Mouse (Mus musculus): ENCODE results near the gene Cd79a.

Gene Cd79a

GRCm38 (mm10) chr7:24919728-24920127 is 22.5 kb downstream of the Cd79a start:
- no peak for DNase-seq (ENCODE audit: low spot score)

- DNase-seq (ENCODE audit: low spot score): no peak
Observed at GRCm38 (mm10) chr7:24930475-24930874, 33.3 kb downstream of the Cd79a start.

GRCm38 (mm10) chr7:24931651-24932050 is 34.5 kb downstream of the Cd79a start:
- no peak for DNase-seq (ENCODE audit: low spot score)

GRCm38 (mm10) chr7:24943641-24944040 is 46.5 kb downstream of the Cd79a start:
- no peak for DNase-seq (ENCODE audit: low spot score)

- DNase-seq (ENCODE audit: low spot score): no peak
Observed at GRCm38 (mm10) chr7:24944257-24944950, 47.2 kb downstream of the Cd79a start, which contains the start of gene Gm4881. Gene Gm4881, minus strand, starts transcription at chr7:24944494.

GRCm38 (mm10) chr7:24947316-24948048 is 50.3 kb downstream of the Cd79a start:
- DNase-seq (ENCODE audit: low spot score): no peak

- no peak for DNase-seq (ENCODE audit: low spot score)
Observed at GRCm38 (mm10) chr7:24948774-24949173, 51.6 kb downstream of the Cd79a start.

GRCm38 (mm10) chr7:24949958-24950623 is 52.9 kb downstream of the Cd79a start:
- DNase-seq (ENCODE audit: low spot score): peak; percentile 91
